Mouse (Mus musculus): ENCODE measurements at regions not wholly inside any gene's neighbourhood (a gene's known extent, or its start where the extent isn't known, plus 50 kb on each side); places are given as distances from the start of the nearest gene placed in this dataset.
A peak's percentile ranks its signal among the peaks of the same experiment; 100 is the strongest.
"Not testable (repeated sequence)": the region's sequence is repeated elsewhere in the genome, so short reads cannot be mapped to it uniquely, and the experiment has no call there.

DNA sequence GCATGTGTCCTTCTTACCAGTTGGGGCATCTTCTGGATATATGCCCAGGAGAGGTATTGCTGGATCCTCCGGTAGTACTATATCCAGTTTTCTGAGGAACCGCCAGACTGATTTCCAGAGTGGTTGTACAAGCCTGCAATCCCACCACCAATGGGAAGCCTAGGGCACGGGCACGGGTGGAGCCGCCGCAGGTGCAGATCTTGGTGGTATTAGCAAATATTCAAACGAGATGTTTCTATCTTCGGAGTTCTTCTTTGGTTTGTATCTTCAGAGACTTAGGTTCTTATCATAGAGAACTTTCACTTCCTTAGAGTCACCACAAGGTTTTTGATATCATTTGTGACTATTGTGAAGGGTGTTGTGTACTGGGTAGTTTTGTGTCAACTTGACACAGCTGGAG lies 103.1 kb downstream of the Btbd35f12 start:
- 88% methylated on average over 8 of the region's 8 CpGs for WGBS
- not testable (repeated sequence) for H3K4me1 ChIP-seq (ENCODE audit: control insufficient read depth, insufficient read depth, low read length); H3K4me3 ChIP-seq (replicated peaks; ENCODE audit: extremely low read depth, low read depth, low read length)
- peak; percentile 3 for DNase-seq

Data from lung, adult 2 months (tissue).